Mouse (Mus musculus) frontal cortex, adult (tissue): Measurements from ENCODE around the gene 3110001I22Rik.

ENCODE experiments used
- ATAC-seq: cut with Nextera tagmentation; 2 replicates; pipeline ENCODE4 v1.9.2; 2017; ENCODE audit warnings: mild to moderate bottlenecking, moderate library complexity, mixed read lengths; ENCODE audit not compliant: low TSS enrichment

Gene 3110001I22Rik

GRCm38 (mm10) chr16:13722937-13723336 lies 51.2 kb downstream of the 3110001I22Rik start:
- ATAC-seq, result no peak

- no peak for ATAC-seq
These were observed 56.1 kb downstream of the 3110001I22Rik start for GRCm38 (mm10) chr16:13727811-13728335.
